Mouse (Mus musculus): ENCODE data around the gene Serac1.

Gene Serac1

DNA sequence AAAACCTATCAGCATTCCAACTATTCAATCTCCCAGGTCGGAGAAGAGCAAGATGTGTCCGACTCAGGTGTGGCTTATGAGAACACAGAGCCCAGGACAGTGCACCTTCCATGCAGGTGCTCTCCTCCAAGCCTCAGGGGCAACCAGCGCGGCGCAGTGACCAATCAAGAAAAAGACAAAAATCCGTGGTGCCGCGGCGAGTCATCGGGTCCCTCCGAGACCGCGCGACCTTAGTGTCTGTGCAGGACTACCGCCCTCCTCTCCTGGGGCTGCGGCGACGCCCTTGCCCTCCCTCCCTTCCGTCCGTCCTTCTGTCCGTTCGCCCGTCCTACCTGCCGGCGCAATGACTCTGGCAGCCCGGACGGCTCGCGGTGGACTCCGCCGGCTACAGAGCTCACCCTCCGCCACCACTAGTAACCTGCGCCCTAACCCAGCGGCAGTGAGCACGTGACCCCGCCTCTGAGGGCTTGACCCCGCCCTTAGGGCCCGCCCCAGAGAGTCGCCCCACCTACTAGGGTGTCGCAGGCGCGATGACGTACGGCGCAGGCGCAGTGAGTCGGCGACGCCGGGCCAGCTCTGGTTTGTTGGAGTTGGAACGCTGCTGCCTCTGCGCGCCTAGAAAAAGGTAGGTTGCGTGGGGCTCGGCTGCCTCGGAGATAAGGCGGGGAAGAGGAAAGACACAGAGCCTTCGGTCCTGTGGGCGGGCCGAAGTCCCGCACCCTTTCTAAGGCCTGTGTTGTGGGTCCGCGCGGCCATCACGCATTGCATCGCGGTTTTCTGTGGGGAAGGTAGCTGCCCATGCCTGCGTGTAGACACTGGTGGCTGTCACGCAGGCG is at the start of gene Serac1, which contains the start of gene Gtf2h5:
Serac1 (minus strand) TSS at position 455 of the 836 bp plus-strand sequence.
Gtf2h5 (plus strand) TSS at position 500 of the 836 bp plus-strand sequence.
- DNase-seq, result peak; percentile 99

DNA sequence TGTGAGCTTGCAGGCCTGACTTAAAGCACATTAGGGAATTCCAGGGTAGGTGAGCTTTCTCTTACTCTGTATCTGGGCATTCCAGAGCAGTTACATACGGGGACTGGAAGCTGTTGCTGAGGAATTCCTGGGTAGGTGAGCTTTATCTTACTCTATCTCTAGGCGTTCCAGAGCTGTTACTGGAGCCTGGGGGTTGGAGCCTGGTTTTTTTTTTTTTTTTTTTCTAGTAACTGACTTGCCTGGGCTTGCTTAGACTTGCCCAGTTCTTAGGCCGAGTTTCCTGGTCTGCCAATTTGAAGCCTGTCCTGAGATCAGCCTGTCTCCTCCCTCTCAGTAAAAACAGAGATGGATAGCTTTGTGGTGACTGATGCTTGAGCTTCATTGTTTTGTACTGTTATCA is 48.5 kb upstream of the Serac1 start:
- no peak for DNase-seq

DNA sequence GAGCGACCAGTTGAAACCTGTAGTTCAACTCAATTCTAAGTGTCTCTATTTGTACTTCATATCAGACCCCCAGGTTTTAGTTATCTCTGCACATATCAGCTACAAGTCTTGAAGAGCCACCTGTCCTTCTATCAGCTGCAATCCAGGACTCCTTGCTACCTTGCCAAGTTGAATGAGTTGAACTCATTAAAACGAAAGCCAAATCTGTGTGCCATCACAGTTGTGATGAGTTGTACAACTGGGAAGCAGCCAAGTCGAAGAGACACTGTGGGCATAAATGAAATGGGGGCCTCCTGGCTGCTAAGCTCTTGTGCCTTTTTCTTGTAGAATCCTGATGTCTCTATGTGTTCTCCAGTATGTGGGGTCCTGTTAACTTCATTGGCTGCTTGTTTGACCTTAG is 45.9 kb upstream of the Serac1 start:
- DNase-seq, result no peak

DNA sequence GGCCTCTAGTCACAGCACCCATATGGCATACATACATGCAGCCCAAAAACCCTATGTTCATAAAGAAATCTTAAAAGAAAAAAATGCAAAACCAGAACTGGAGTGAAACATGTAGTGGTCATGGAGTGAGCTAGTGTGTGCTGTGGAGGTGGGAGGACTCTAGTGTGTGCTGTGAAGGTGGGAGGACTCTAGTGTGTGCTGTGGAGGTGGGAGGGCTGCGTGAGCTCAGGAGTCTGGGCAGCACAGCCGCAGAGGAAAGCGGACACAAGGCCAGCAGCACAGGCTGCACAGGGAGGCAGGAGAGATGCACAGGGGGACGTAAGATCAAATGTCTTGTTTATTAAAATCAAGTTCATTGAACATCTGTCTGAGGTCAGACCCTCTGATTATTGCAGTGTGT is 44.2 kb upstream of the Serac1 start:
- DNase-seq, result no peak

DNA sequence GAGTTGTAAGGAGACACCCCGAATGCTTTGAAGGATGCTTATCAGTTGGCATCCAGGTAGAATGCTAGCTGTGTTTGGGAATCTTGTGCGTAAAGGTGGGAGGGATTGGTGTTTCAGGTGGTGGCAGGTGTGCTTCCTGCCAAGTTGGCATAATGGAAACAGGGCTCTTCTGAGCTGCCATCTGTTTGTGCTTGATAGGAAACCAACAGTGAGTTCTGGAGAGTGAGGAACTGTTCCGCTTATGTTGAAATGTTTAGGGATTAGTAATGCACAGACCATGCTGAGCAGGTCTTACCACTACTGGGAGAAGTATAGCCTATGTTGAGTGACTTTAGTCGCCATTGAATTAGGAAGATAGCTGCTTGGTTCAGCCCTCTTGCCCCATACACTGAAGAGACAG is 39.3 kb upstream of the Serac1 start:
- no peak for DNase-seq

DNA sequence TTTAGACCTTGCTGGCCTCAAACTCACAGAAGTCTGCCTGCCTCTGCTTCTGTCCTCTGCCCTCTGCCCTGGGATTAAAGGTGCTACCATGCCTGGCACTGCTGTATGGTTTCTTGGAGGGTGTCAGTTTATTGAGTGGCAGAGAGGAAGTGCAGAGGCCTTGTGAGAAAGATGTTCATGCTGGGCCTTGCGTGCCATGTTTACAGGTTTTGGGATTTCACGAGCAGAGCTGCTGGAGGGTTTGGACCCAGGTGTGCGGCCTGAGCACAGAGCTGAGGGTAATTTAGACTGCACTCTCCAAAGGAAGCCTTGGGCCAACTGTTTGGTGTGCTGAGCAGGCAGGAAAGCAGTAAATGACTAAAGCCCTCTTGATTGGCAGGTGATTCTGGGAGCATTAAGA is 38.4 kb upstream of the Serac1 start:
- no peak for DNase-seq

DNA sequence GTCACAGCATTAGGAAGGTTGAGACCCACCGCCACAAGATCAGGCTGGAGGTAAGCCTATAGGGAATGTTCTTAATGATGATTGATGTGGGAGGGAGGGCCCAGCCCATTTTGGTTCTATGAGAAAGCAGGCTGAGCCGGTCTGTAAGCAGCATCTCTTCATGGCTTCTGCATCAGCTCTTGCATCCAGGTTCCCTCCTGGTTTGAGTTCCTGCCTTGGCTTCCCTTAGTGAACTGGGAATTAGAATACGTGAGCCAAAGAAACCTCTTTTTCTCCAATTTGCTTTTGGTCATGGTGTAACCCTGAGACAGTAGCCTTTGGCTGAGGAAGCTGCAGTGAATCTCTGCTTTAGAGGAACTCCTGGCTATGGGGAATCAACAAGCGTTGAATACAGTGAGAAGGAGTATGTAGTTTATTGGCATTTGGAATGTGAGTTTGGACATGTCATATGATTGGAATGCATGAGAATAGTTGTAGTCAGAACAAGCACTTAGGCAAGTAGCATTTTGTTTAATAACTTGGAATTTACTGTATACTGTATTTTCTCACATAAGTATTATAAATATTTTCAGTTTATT is 37.7 kb upstream of the Serac1 start:
- DNase-seq, result no peak

DNA sequence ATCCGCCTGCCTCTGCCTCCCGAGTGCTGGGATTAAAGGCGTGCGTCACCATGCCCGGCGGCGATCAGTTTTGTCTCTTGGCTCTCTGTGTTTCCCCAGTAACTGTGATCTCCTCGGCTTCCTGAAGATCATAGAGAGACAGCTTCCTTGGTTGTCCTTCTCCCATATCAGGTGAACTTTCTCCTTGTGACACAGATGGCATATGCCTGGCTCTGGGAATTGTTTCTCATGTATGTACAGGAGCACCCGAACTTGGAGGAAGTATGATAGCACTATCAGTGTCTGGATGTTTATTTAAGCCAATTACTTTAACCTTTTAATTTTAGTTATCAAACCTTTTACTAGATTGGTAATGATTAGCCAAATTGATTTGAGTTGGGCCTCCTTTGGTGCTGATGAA is 35.5 kb upstream of the Serac1 start:
- no peak for DNase-seq

DNA sequence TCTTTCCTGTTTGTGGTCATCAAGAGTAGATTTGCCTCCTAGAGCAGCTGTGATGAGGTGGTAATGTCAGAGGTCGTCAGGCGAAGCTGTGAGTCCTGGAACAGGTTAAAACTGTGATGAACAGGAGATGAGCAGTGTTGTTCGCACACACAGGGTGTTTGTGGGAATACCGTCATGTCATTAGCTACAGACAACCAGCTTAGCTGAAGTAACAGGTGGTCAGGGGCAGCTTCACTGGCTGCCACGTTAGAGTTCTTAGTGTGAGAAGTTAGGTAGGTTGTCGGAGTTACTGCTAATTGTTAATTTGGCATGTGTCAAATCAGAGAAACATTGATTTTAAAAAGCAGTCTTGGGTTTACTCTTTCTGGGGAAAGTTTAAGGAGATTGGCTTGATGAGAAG is 34.1 kb upstream of the Serac1 start:
- no peak for DNase-seq

DNA sequence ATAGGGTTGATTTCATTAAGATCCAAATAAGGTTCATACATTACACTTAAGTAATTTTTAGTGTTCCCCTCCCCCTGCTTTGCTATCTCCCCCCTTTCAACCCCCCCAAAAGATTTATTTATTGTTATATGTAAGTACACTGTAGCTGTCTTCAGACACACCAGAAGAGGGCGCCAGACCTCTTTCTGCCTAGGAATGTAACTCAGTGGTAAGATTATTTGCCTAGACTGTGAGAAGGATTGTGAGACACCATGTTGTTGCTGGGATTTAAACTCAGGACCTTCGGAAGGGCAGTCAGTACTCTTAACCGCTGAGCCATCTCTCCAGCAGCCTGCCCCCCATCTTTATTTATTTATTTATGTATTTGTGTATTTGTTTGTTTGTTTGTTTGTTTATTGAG is 31.4 kb upstream of the Serac1 start:
- no peak for DNase-seq

DNA sequence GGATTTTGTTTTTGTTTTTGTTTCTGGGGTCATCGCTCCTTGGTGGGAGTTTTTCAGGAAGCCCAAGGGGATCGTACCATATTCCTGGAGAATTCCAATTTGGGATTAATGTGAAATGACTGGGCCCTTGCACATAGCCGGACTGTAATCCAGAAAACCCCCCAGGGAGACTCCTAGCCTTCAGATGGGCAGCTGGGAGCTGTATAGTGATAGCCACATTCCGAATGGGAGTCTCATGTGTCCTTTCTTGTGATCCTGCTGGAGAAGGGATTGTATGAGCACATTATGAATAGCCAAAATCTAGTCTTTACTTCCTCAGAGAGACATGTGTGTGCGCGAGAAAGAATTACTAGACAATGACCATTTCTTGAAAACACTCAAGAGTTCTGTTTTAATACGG is 28.6 kb upstream of the Serac1 start:
- DNase-seq, result no peak

DNA sequence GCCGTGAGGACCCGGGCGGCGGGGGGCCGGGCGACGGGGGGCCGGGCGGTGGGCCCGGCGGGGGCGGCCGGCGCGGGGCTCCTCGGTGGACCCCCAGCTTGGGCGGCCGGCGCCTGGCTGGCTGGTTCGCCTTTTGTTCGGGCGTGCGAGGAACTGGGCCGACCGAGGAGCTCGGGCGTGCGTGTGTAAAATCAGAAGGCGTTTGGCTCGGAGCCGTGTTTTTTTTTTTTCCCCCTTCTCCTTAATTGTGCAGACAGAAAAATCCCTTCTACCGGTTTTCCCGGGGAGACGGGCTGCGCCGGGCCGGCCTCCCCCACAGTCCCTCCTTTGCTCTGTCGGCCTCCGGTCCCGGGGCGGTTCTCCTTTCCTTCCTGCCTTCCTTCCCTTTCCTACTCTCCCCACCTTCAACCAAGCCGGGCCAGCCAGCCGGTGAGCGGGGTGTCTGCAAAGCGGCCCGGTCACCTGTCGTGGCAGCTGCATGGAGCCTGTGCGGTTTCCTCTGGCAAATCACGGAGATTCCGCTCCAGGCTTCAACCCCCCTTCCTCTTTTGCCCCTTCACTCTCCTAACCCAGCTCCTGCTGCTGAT is 27.6 kb upstream of the Serac1 start:
- peak; percentile 73 for DNase-seq

DNA sequence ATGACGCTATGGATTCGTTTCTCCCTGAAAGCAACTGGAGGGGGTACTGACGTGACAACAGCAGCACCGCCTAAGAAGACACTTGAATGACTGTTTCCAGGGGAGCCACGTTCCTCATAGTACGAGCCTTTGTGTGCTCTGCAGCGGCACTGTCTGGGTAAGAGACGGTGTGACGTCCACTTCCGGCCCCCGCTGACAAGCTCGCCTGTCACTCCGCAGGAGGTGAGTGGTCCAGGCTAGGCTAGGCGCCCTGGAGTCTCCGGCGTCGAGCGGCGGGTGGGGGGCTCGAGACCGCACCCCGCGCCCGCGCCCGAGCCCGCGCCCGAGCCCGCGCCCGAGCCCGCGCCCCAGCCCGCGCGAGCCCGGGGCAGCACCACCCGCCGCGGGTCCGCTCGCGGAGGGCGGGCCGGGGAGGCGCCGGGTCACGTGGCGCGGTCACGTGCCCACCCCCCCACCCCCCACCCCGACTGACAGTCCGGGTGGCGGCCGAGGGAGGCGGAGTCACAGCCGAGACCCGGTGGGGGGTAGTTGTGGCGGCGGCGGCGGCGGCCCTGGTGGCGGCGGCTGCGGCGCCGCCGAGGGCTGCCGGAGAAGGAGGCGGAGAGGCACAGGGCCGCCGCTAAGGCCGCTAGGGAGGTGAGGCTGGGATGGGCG is 26.9 kb upstream of the Serac1 start, which contains the start of gene Tulp4:
Tulp4 (plus strand) TSS at position 77 of the 654 bp plus-strand sequence.
- DNase-seq, result peak; percentile 91

DNA sequence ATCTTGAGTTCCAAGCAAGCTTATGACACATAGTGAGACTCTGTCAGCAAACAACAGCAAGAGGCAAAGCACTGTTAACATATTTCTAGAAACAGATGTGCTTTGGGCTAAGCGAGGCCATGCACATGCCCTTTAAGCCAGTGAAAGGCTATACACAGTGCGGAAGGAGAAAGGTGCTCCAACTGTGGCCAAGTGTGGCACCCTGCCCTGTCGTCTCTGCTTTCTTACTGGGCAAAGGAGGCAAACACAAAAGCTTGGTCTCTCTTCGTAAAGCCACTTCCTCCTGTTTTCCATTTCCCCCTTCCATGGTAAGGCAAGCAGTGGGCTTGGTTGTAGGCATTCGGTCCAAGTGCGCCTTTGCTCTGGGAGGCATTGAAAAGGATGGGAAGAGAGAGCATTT is 24.0 kb upstream of the Serac1 start:
- DNase-seq, result no peak

DNA sequence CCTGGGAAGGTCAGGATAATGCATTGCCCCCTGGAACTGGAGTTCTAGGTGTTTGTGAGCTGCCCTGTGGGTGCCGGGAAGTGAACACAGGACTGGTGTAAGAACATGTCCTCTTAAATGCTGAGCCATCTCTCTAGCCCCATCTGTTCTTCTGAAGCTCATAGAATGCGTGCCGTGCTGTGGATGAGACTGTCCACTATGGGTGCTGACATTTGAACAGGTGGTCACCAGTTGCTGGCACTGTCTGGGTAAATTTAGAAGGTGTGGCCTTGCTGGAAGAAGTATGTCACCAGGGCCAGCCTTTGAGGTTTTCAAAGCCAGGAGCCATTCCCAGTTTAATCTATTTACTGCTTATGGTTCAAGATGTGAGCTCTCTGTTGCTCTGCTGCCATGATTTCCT is 22.7 kb upstream of the Serac1 start:
- DNase-seq, result no peak

DNA sequence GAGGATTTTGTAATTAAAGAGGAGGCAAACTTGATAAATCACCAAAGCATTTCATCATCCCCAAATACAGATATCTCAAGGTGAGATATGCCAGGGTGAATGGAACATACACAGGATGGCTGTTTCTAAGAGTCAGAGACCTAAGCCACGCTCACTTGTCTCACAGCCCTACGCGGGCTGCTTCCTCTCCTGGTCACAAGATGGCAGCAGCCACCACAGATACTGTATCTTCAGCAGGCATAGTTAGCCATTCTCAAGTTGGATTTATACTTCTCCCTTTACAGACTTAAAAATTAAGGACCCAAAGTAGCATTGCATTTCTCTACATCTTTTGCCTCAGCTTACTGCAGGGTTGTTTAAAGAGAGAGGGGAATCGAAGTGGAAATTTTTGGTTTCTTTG is 18.3 kb upstream of the Serac1 start:
- DNase-seq, result peak; percentile 76

DNA sequence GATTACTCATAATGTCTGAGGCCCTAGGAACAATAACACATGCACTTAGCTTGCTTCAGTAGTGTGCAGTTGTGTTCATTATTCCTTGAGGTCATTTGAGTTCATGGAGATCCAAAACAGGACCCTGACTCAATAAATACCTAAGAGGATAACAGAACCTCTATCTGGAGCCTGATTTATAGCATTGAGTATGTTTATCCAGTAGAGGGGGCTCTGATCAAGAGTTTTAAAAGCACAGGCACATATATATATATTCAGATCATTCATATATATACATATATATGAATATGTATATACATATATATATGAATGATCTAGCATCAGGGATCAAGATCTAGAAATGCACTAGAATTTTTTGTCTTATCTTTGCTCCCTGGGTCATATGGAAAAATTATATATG is 16.0 kb upstream of the Serac1 start:
- DNase-seq, result no peak

DNA sequence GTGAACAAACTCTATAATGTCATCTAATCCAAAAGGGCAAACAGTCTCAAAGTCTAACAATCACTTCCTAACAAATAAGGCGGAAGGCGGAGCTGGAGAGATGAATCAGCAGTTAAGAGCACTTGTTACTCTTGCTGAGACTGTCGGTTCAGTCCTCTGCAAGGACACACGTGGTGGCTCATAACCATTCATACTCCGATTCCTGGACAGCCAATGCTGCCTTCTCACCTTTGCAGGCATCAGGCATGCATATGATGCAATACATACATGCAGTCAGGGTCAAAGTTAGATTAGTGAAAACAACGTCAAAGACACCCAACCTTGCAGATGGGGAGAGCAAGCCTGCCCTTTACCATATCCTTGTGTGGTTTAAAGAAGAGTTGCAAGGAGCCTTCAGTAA is 12.1 kb upstream of the Serac1 start:
- no peak for DNase-seq

DNA sequence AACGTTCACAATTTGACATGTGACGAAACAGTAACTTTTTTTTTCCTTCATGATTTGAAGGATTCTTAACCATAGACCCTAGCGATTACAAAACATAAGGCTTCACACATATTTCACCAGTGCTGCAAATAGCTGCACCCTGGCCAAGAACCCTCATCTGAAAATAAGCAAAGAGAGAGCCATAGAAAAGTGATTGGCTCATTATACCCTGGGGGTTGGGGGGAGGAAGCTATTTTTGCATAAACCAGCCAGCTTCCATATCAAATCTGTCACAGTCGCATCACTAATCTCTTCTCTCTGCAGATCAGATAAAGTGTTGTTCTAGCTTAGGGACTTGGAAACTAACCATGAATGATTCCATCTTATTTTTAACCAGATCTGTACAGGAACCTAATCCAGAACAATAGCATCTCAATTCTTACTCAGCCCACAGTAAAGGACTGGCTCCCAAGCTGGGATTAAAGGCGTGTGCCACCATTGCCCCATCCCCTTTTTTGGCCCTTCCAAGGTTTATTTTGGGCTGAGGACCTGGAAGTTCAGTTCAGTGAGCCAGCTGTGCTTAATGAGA is 3.9 kb upstream of the Serac1 start:
- no peak for DNase-seq

DNA sequence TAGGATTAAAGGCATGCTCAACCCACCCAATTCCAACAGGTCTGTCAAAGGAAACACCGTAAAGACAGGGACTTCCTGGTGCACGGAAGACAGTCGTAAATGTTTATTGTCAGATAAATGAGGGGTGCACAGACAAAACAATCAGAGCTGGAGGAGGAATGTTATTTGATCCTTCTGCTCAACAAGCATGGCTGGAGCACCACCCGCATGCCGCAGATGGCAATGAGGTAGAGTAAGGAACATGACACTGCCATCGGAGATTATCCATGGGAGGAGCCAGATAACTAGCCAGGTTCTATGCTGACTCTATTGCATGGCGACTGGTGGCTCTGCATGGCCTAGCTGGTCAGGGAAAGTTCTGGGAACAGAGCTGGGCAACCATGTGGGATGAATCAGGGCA is 6.1 kb downstream of the Serac1 start:
- no peak for DNase-seq

DNA sequence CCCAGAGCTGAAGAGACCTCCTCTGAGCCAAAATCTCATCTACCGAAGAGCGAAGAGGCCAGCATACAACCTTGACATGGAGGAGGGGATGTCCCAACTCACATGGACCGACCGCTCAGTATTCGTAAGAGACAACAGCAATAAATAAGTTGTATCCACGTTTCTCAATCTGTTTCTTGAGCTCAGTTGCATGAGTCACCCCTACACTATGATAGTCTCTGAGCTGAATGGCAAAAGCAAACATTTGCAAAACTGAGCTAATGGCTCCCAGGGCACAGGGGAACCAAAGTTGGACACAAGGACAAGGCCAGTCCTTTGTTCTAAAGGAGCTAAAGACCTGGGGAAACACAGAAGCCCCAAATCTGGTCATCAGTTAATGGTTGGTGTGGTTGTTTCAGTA is 9.7 kb downstream of the Serac1 start:
- DNase-seq, result no peak

DNA sequence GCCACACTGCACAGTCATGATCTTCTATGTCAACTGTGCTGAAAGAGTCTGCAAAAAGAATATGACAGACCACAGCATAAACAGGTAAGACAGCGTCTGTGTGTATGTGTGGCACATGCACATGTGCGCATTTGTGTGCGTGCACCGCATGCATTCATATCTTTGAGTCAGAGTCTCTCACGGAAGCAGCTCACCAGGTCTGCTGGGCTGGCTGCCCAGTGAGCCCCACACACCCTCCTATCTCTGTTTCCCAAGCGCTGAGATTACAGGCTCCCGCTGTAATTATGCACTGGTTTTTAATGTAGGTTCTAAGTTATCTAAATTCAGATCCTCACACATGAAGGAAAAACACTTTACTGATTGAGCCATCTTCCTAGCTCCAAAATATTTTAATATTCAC is 11.9 kb downstream of the Serac1 start:
- no peak for DNase-seq

DNA sequence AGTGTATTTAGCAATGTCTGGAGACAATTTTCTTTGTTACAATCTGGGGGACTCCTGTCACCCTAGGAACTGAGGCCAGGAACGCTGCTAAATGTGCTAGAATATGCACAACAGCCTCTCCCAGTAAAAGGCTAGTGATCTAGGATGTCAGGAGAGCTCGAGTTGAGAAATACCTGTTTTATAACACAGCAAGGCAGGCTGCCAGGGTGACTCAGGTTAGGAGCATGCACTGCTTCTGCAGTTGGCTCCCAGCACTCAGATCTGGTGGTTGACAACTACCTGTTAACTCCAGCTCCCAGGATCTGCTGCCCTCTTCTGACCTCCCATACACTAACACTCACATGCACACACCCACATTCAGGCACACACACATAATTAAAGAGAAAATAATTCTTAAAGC is 13.5 kb downstream of the Serac1 start:
- DNase-seq, result no peak
